Mouse (Mus musculus): ENCODE data around the gene Olfm3. TPM values are rescaled to one million over a fixed set of nuclear protein-coding genes. Genes with fewer than 3 reads are reported as not detected.

The Olfm3 gene
- total and polyA plus RNA-seq, 3 experiments, result under 0.01 TPM; not detected in 2

GRCm38 (mm10) chr3:115104802-115105493, 201.1 kb downstream of the Olfm3 start:
- no peaks in the 10 kb centered on the region for H3K27me3 ChIP-seq (ENCODE audit: insufficient read depth, low read length)
- TF ChIP-seq GATA2 (IDR thresholded peaks at IDR 0.05; ENCODE audit: borderline replicate concordance, low read depth, low read length) (no peak), TAL1 (conservative IDR thresholded peaks at IDR 0.05; ENCODE audit: low read depth, low read length) (no peak), POLR2AphosphoS5 (IDR thresholded peaks at IDR 0.05; ENCODE audit: insufficient replicate concordance, low read depth, low read length) (no peak)
- DNase-seq (ENCODE audit: low spot score) (no peak), ATAC-seq (ENCODE audit: extremely low read depth, insufficient number of reproducible peaks, low FRiP score, poor library complexity, severe bottlenecking) (no peak)
- no peaks in the 10 kb centered on the region for H3K9me3 ChIP-seq (replicated peaks)
- H3K4me1 ChIP-seq (ENCODE audit: insufficient read depth, low read depth, low read length), result no peaks in the 10 kb centered on the region
- H3K4me3 ChIP-seq (ENCODE audit: low read depth, low read length), result no peak overlapping the region
- no peaks in the 10 kb centered on the region for H3K36me3 ChIP-seq (replicated peaks)

GRCm38 (mm10) chr3:115145722-115146121, 241.8 kb downstream of the Olfm3 start:
- H3K4me3 ChIP-seq (ENCODE audit: low read depth, low read length), result no peak overlapping the region
- H3K27me3 ChIP-seq (ENCODE audit: insufficient read depth, low read length), result no peaks in the 10 kb centered on the region
- no peaks in the 10 kb centered on the region for H3K36me3 ChIP-seq (replicated peaks)
- no peaks in the 10 kb centered on the region for H3K4me1 ChIP-seq (ENCODE audit: insufficient read depth, low read depth, low read length)
- H3K9me3 ChIP-seq (replicated peaks), result no peaks in the 10 kb centered on the region; the same call in 1 of the 2 replicates
- DNase-seq (ENCODE audit: low spot score) (no peak), ATAC-seq (ENCODE audit: extremely low read depth, insufficient number of reproducible peaks, low FRiP score, poor library complexity, severe bottlenecking) (no peak)
- TF ChIP-seq TAL1 (conservative IDR thresholded peaks at IDR 0.05; ENCODE audit: low read depth, low read length) (no peak), GATA2 (IDR thresholded peaks at IDR 0.05; ENCODE audit: borderline replicate concordance, low read depth, low read length) (no peak), CTCF (IDR thresholded peaks at IDR 0.05; ENCODE audit: low read depth, low read length) (no peak), POLR2AphosphoS5 (IDR thresholded peaks at IDR 0.05; ENCODE audit: insufficient replicate concordance, low read depth, low read length) (no peak), GATA1 (IDR thresholded peaks at IDR 0.05; ENCODE audit: borderline replicate concordance, low read length) (no peak)

GRCm38 (mm10) chr3:115146244-115146643, 242.4 kb downstream of the Olfm3 start:
- H3K27me3 ChIP-seq (ENCODE audit: insufficient read depth, low read length), result no peaks in the 10 kb centered on the region
- no peak overlapping the region for H3K4me3 ChIP-seq (ENCODE audit: low read depth, low read length)
- TF ChIP-seq CTCF (IDR thresholded peaks at IDR 0.05; ENCODE audit: low read depth, low read length), result no peak
- no peak for TF ChIP-seq TAL1 (conservative IDR thresholded peaks at IDR 0.05; ENCODE audit: low read depth, low read length)
- no peak for TF ChIP-seq GATA1 (IDR thresholded peaks at IDR 0.05; ENCODE audit: borderline replicate concordance, low read length)
- no peaks in the 10 kb centered on the region for H3K4me1 ChIP-seq (ENCODE audit: insufficient read depth, low read depth, low read length)
- no peaks in the 10 kb centered on the region; the same call in 1 of the 2 replicates for H3K9me3 ChIP-seq (replicated peaks)
- DNase-seq (ENCODE audit: low spot score) (no peak), ATAC-seq (ENCODE audit: extremely low read depth, insufficient number of reproducible peaks, low FRiP score, poor library complexity, severe bottlenecking) (no peak)
- H3K36me3 ChIP-seq (replicated peaks), result no peaks in the 10 kb centered on the region

GRCm38 (mm10) chr3:115158903-115159473, 255.1 kb downstream of the Olfm3 start:
- no peak for ATAC-seq (ENCODE audit: extremely low read depth, insufficient number of reproducible peaks, low FRiP score, poor library complexity, severe bottlenecking)
- no peaks in the 10 kb centered on the region for H3K4me1 ChIP-seq (ENCODE audit: insufficient read depth, low read depth, low read length)
- DNase-seq (ENCODE audit: low spot score), result no peak
- H3K27me3 ChIP-seq (ENCODE audit: insufficient read depth, low read length), result no peaks in the 10 kb centered on the region
- TF ChIP-seq GATA1 (IDR thresholded peaks at IDR 0.05; ENCODE audit: borderline replicate concordance, low read length) (no peak), POLR2AphosphoS5 (IDR thresholded peaks at IDR 0.05; ENCODE audit: insufficient replicate concordance, low read depth, low read length) (no peak), GATA2 (IDR thresholded peaks at IDR 0.05; ENCODE audit: borderline replicate concordance, low read depth, low read length) (no peak), TAL1 (conservative IDR thresholded peaks at IDR 0.05; ENCODE audit: low read depth, low read length) (no peak), CTCF (IDR thresholded peaks at IDR 0.05; ENCODE audit: low read depth, low read length) (no peak)
- H3K9me3 ChIP-seq (replicated peaks), result no peaks in the 10 kb centered on the region
- no peak overlapping the region for H3K4me3 ChIP-seq (ENCODE audit: low read depth, low read length)
- no peaks in the 10 kb centered on the region for H3K36me3 ChIP-seq (replicated peaks)

- no peaks in the 10 kb centered on the region for H3K36me3 ChIP-seq (replicated peaks)
- H3K9me3 ChIP-seq (replicated peaks), result peaks cover 20% of the 10 kb centered on the region
- TF ChIP-seq GATA2 (IDR thresholded peaks at IDR 0.05; ENCODE audit: borderline replicate concordance, low read depth, low read length) (no peak), TAL1 (conservative IDR thresholded peaks at IDR 0.05; ENCODE audit: low read depth, low read length) (no peak), POLR2AphosphoS5 (IDR thresholded peaks at IDR 0.05; ENCODE audit: insufficient replicate concordance, low read depth, low read length) (no peak), CTCF (IDR thresholded peaks at IDR 0.05; ENCODE audit: low read depth, low read length) (no peak), GATA1 (IDR thresholded peaks at IDR 0.05; ENCODE audit: borderline replicate concordance, low read length) (no peak)
- ATAC-seq (ENCODE audit: extremely low read depth, insufficient number of reproducible peaks, low FRiP score, poor library complexity, severe bottlenecking) (no peak), DNase-seq (ENCODE audit: low spot score) (no peak)
- H3K4me3 ChIP-seq (ENCODE audit: low read depth, low read length), result no peak overlapping the region
- H3K4me1 ChIP-seq (ENCODE audit: insufficient read depth, low read depth, low read length), result no peaks in the 10 kb centered on the region
- H3K27me3 ChIP-seq (ENCODE audit: insufficient read depth, low read length), result no peaks in the 10 kb centered on the region
These were observed 270.7 kb downstream of the Olfm3 start for GRCm38 (mm10) chr3:115174625-115175024.
